Mouse (Mus musculus): ENCODE measurements at regions not wholly inside any gene's neighbourhood (a gene's known extent, or its start where the extent isn't known, plus 50 kb on each side); places are given as distances from the start of the nearest gene placed in this dataset.

- DNase-seq, result no peak
Observed at GRCm38 (mm10) chr5:96936239-96936638, 61.2 kb upstream of the Bmp2k start.

- DNase-seq, result no peak
Observed at GRCm38 (mm10) chr5:96938718-96939117, 58.8 kb upstream of the Bmp2k start.

GRCm38 (mm10) chr5:96939273-96939672, 58.2 kb upstream of the Bmp2k start:
- DNase-seq, result no peak

GRCm38 (mm10) chr5:96940170-96941086, 57.1 kb upstream of the Bmp2k start:
- DNase-seq, result peak; percentile 67

- DNase-seq, result no peak
Observed at GRCm38 (mm10) chr5:96941087-96941468, 56.4 kb upstream of the Bmp2k start.

- DNase-seq, result no peak
Observed at GRCm38 (mm10) chr5:96941518-96941917, 56.0 kb upstream of the Bmp2k start.

All from kidney, adult 9 months (tissue).